Mouse (Mus musculus) midbrain, embryonic 11.5 days (tissue): Measurements from ENCODE around the gene Shank2. TPM values are rescaled to one million over a fixed set of nuclear protein-coding genes. Genes with fewer than 3 reads are reported as not detected.
A peak's percentile ranks its signal among the peaks of the same experiment; 100 is the strongest.

Source experiments
- ATAC-seq: fragments of 200-750 bp; cut with Nextera tagmentation; 2 replicates; pipeline ENCODE4 v1.8.0; 2017; ENCODE audit warnings: moderate TSS enrichment, moderate library complexity; ENCODE audit not compliant: low FRiP score
- DNase-seq: peaks from one replicate; pipeline ENCODE4 v3.0.0; 2015; ENCODE audit warnings: low spot score; ENCODE audit errors: missing footprints
- H3K27ac ChIP-seq: fragments of 300-500 bp; sonication (generic); 2 replicates; pipeline ENCODE4 v1.5.1; 2014; ENCODE audit warnings: low read depth, low read length
- H3K27me3 ChIP-seq: fragments of 300-500 bp; sonication (generic); 2 replicates; pipeline ENCODE4 v1.6.1; 2014; ENCODE audit warnings: mild to moderate bottlenecking, low read length, moderate library complexity, mixed read lengths; ENCODE audit not compliant: control insufficient read depth, insufficient read depth
- H3K36me3 ChIP-seq: fragments of 300-500 bp; sonication (generic); 2 replicates; pipeline ENCODE4 v1.6.1; 2014; ENCODE audit warnings: mild to moderate bottlenecking, low read length, moderate library complexity, mixed read lengths; ENCODE audit not compliant: control insufficient read depth, insufficient read depth
- H3K4me1 ChIP-seq: fragments of 300-500 bp; sonication (generic); 2 replicates; pipeline ENCODE4 v1.6.1; 2014; ENCODE audit warnings: low read length; ENCODE audit not compliant: control insufficient read depth, insufficient read depth
- H3K4me2 ChIP-seq: fragments of 300-500 bp; sonication (generic); 2 replicates; pipeline ENCODE4 v1.6.1; 2014; ENCODE audit warnings: mild to moderate bottlenecking, moderate library complexity
- H3K4me3 ChIP-seq: fragments of 300-500 bp; sonication (generic); 2 replicates; pipeline ENCODE4 v1.5.1; 2014; ENCODE audit warnings: low read depth, low read length
- H3K9ac ChIP-seq: fragments of 300-500 bp; sonication (generic); 2 replicates; pipeline ENCODE4 v1.6.1; 2014; ENCODE audit warnings: low read length
- H3K9me3 ChIP-seq: fragments of 300-500 bp; sonication (generic); 2 replicates; pipeline ENCODE4 v1.6.1; 2016; ENCODE audit warnings: low read length; ENCODE audit not compliant: control insufficient read depth
- WGBS: fragments of 180-500 bp; shearing (Covaris S2); extraction: QIAGEN DNeasy Blood & Tissue Kit; methylation state at CpG from one replicate; pipeline ENCODE4 v1.1.7; 2014; 5-methylcytosine and 5-hydroxymethylcytosine counted together
- polyA plus RNA-seq: library from polyadenylated mRNA; unstranded; fragments of >200 nt; fragmentation: Nextera tagmentation; extraction: Ambion mirVana; gene quantifications from 2 replicates; pipeline ENCODE4 v1.2.1, GENCODE M21; 2014

Shank2 gene
- polyA plus RNA-seq, 1 experiment from 2014 or later, result 2.2 TPM

DNA sequence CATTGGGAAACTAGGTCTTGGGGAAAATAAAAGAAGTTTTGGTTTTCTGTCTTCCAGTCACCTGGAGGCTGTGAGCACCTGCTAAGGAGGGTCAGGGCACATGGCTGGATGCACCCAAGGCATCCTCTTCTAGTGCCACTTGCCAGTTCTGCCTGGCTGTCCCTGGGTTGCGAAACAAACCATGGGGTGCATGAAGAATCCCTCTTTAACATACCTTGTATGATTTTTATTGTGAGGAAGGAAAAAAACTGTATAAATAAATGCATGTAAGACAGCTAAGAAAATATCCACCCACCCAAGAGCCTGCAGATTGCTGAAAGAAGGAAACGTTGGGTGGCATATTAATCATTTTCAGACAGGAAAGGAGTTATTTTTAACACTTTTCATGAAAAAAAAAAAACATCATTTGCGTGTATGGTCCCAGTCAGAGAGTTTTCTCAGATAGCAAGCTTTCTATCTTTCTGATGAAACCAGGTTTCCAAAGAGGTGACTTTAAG, 174.6 kb downstream of the Shank2 start:
- Histone ChIP-seq H3K9ac (no peak overlapping the region), H3K36me3 (no peaks in the 10 kb centered on the region), H3K4me1 (peaks cover 8% of the 10 kb centered on the region), H3K27me3 (peaks cover 19% of the 10 kb centered on the region), H3K9me3 (no peaks in the 10 kb centered on the region), H3K27ac (no peak overlapping the region), H3K4me2 (no peak overlapping the region; the same call in 1 of the 2 replicates), H3K4me3 (no peak overlapping the region)
- DNase-seq, result no peak
- WGBS, result 84% methylated on average over 3 of the region's 3 CpGs
- ATAC-seq, result no peak

GRCm38 (mm10) chr7:144179436-144179835, 177.7 kb downstream of the Shank2 start:
- H3K27ac ChIP-seq, result no peak overlapping the region
- peaks cover 8% of the 10 kb centered on the region for H3K4me1 ChIP-seq
- no peak overlapping the region for H3K4me2 ChIP-seq
- H3K9me3 ChIP-seq, result no peaks in the 10 kb centered on the region
- no peak overlapping the region for H3K9ac ChIP-seq
- 90% methylated on average over 6 of the region's 6 CpGs for WGBS
- ATAC-seq (no peak), DNase-seq (no peak)
- H3K4me3 ChIP-seq, result no peak overlapping the region
- peaks cover 16% of the 10 kb centered on the region for H3K27me3 ChIP-seq
- H3K36me3 ChIP-seq, result no peaks in the 10 kb centered on the region

DNA sequence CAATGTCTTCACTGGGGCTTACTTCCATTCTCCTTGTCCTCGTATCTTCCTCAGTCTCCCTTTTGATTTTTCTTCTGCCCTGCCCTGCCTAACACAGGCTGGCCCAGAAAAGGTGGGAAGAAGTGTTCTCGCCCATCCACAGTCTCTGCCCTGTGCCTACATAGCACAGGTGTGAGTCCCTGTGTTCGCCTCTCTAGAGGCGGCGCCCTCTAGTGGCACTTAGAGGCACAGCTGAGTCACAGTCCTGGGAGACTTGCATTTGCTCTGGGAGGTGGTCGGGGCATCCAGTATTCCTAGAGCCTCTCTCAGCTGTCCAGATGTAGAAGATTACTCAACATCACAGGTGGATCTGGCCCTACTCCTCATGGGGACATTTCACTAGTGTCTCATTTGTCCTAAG, 179.2 kb downstream of the Shank2 start:
- Histone ChIP-seq H3K4me2 (no peak overlapping the region), H3K27me3 (peaks cover 8% of the 10 kb centered on the region), H3K9me3 (no peaks in the 10 kb centered on the region), H3K9ac (no peak overlapping the region), H3K27ac (no peak overlapping the region), H3K4me3 (no peak overlapping the region), H3K36me3 (no peaks in the 10 kb centered on the region), H3K4me1 (peaks cover under 1% of the 10 kb centered on the region; the same call in 1 of the 2 replicates)
- 20% methylated on average over 6 of the region's 6 CpGs for WGBS
- DNase-seq (peak; percentile 91), ATAC-seq (peak; percentile 48; the same call in 1 of the 2 replicates)

DNA sequence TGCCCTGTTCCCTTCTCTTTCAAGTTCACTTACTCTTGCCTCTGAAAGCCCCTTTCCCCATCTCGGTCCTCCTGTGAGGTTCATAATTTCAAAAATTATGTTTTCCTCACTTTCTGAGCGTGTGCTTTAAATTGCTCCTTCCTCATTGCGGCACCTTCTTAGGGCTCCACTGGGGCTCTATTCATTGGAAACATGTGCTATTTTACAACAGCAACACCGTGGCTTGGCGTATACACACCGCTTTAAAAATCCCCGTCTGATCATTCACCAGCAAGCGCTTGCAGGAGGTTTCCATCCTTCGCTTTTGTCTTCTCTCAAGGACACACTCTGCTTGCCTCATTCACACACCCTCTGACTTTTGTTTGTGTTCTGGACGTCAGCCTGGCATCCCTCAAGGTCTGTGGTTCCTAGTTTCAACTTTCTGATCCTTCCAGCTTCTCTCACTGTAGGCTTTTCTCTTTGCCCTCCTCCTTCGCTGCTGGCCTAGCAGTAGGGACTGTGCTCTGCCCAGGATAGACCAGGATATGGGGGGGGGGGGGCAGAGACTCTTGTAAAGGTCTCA, 186.2 kb downstream of the Shank2 start:
- no peak overlapping the region for H3K27ac ChIP-seq
- H3K9ac ChIP-seq, result no peak overlapping the region
- ATAC-seq (no peak), DNase-seq (no peak)
- no peaks in the 10 kb centered on the region for H3K27me3 ChIP-seq
- H3K4me1 ChIP-seq, result no peaks in the 10 kb centered on the region
- H3K4me2 ChIP-seq, result no peak overlapping the region
- H3K9me3 ChIP-seq, result no peaks in the 10 kb centered on the region
- no peaks in the 10 kb centered on the region for H3K36me3 ChIP-seq
- WGBS, result 72% methylated on average over 11 of the region's 11 CpGs
- H3K4me3 ChIP-seq, result no peak overlapping the region

- no peak for ATAC-seq
- 95% methylated on average over 4 of the region's 4 CpGs for WGBS
These were observed 187.7 kb downstream of the Shank2 start for GRCm38 (mm10) chr7:144189446-144189845.

GRCm38 (mm10) chr7:144198491-144198890, 196.8 kb downstream of the Shank2 start:
- H3K36me3 ChIP-seq, result no peaks in the 10 kb centered on the region
- no peak overlapping the region for H3K27ac ChIP-seq
- no peaks in the 10 kb centered on the region for H3K27me3 ChIP-seq
- DNase-seq (no peak), ATAC-seq (no peak)
- H3K9me3 ChIP-seq, result no peaks in the 10 kb centered on the region
- 83% methylated on average over 2 of the region's 2 CpGs for WGBS
- no peak overlapping the region for H3K9ac ChIP-seq
- no peaks in the 10 kb centered on the region for H3K4me1 ChIP-seq
- H3K4me2 ChIP-seq, result no peak overlapping the region
- no peak overlapping the region for H3K4me3 ChIP-seq

More at GRCm38 (mm10) chr7:144189446-144189845, 187.7 kb downstream of the Shank2 start:
- Histone ChIP-seq H3K4me2 (no peak overlapping the region), H3K4me1 (no peaks in the 10 kb centered on the region), H3K4me3 (no peak overlapping the region), H3K36me3 (no peaks in the 10 kb centered on the region), H3K9ac (no peak overlapping the region), H3K9me3 (no peaks in the 10 kb centered on the region), H3K27ac (no peak overlapping the region), H3K27me3 (no peaks in the 10 kb centered on the region)
- DNase-seq, result no peak

- no peak for DNase-seq
- Histone ChIP-seq H3K36me3 (no peaks in the 10 kb centered on the region), H3K27ac (no peak overlapping the region), H3K27me3 (no peaks in the 10 kb centered on the region), H3K9me3 (no peaks in the 10 kb centered on the region), H3K9ac (no peak overlapping the region), H3K4me3 (no peak overlapping the region), H3K4me2 (no peak overlapping the region), H3K4me1 (no peaks in the 10 kb centered on the region; the same call in 1 of the 2 replicates)
- ATAC-seq, result no peak
- WGBS, result 82% methylated on average over 7 of the region's 7 CpGs
These were observed 200.4 kb downstream of the Shank2 start for GRCm38 (mm10) chr7:144202017-144202682.

DNA sequence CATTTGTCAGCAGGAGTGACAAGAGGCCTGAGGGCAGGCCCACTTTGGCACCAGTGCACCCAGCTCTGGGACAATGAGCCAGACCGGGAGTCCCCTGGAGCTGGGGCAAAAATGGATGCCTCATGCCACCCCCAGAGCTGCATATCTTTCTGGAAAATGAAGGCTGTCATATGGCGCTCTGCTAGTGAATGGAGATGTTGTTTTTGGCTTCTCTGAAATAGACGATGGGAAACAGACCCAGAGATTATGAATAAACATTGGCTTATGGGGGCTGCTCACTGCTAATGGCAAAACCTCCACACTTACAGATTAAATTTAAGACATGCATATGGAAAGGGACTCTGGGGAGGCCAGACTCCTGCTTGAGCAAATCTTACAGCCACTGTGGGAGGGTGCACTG, 202.6 kb downstream of the Shank2 start:
- H3K9ac ChIP-seq, result no peak overlapping the region
- H3K36me3 ChIP-seq, result no peaks in the 10 kb centered on the region
- no peaks in the 10 kb centered on the region; the same call in 1 of the 2 replicates for H3K4me1 ChIP-seq
- no peak overlapping the region for H3K4me3 ChIP-seq
- DNase-seq, result no peak
- no peak overlapping the region for H3K4me2 ChIP-seq
- WGBS, result 91% methylated on average over 3 of the region's 3 CpGs
- no peaks in the 10 kb centered on the region for H3K9me3 ChIP-seq
- ATAC-seq, result no peak
- no peak overlapping the region for H3K27ac ChIP-seq
- H3K27me3 ChIP-seq, result no peaks in the 10 kb centered on the region

DNA sequence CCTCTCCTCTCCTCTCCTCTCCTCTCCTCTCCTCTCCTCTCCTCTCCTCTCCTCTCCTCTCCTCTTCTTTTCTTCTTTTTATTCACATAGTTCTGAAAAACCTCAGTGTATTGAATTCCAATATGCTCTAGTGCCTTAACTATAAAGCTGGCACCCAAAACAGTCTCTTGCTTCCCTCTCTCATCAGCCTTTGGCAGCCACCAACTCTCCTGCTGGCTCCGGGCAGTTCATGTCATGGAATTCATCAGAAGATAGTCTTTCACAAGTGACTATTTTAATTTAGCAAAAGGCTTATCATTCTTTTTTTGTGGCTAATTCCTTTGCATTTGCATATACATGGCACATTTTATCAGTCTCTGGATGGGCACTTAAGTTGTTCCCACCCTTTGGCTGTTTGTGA, 203.4 kb downstream of the Shank2 start:
- DNase-seq, result no peak
- Histone ChIP-seq H3K27me3 (no peaks in the 10 kb centered on the region), H3K4me1 (no peaks in the 10 kb centered on the region; the same call in 1 of the 2 replicates)

More for the DNA sequence above, 203.4 kb downstream of the Shank2 start:
- H3K9me3 ChIP-seq, result no peaks in the 10 kb centered on the region
- no peak overlapping the region for H3K9ac ChIP-seq
- no peak overlapping the region for H3K4me3 ChIP-seq
- 81% methylated on average over 1 of the region's 1 CpGs for WGBS
- no peak for ATAC-seq
- H3K36me3 ChIP-seq, result no peaks in the 10 kb centered on the region
- H3K27ac ChIP-seq, result no peak overlapping the region
- no peak overlapping the region for H3K4me2 ChIP-seq
